Mouse (Mus musculus) CH12.LX (cell line): ENCODE measurements around the gene Sf3a3. TPM values are rescaled to one million over a fixed set of nuclear protein-coding genes. Genes with fewer than 3 reads are reported as not detected.

Source experiments
- DNase-seq: peaks from one replicate; pipeline ENCODE4 v3.0.0-alpha.2; 2013; ENCODE audit errors: extremely low read depth
- H3K27ac ChIP-seq: 2 replicates; pipeline ENCODE4 v1.5.1; 2012; ENCODE audit warnings: low read depth, mild to moderate bottlenecking, control low read depth, moderate library complexity; ENCODE audit not compliant: insufficient read depth
- H3K27me3 ChIP-seq: replicated peaks from 2 replicates; pipeline ENCODE3; 2012; ENCODE audit warnings: inconsistent platforms
- H3K36me3 ChIP-seq, 2 experiments: replicated peaks in 1 of 2; 2 replicates each; pipeline versions ENCODE3 to v1.6.1; 2012; ENCODE audit warnings: inconsistent platforms in 1 of 2, low read length in 1 of 2, mild to moderate bottlenecking in 1 of 2, mixed read lengths in 1 of 2, moderate library complexity in 1 of 2; ENCODE audit not compliant: control insufficient read depth in 1 of 2, insufficient read depth in 1 of 2
- H3K4me1 ChIP-seq, 2 experiments: 2 replicates each; pipeline ENCODE4 v1.6.1; 2012; ENCODE audit warnings: inconsistent platforms in 1 of 2, moderate library complexity in 1 of 2; ENCODE audit not compliant: insufficient read depth in 2 of 2, control insufficient read depth in 1 of 2
- H3K4me2 ChIP-seq: 2 replicates; pipeline ENCODE4 v1.6.1; 2012; ENCODE audit warnings: low read depth, mild to moderate bottlenecking, control low read depth; ENCODE audit not compliant: poor library complexity, insufficient read depth, severe bottlenecking
- H3K4me3 ChIP-seq, 3 experiments: fragments of 150-350 bp in 1 of 3; sonication (generic) in 1 of 3; replicated peaks in 1 of 3; 2 replicates each; pipeline versions ENCODE3 to v1.5.1; 2011 to 2012; ENCODE audit warnings: low read depth in 2 of 3, low read length in 2 of 3, mild to moderate bottlenecking in 2 of 3, moderate library complexity in 2 of 3, control low read depth in 1 of 3, improper control_type of control experiment in 1 of 3, inconsistent platforms in 1 of 3, mixed read lengths in 1 of 3; ENCODE audit not compliant: poor library complexity in 1 of 3
- H3K79me2 ChIP-seq: replicated peaks from 2 replicates; pipeline ENCODE4 v1.6.1; 2012; ENCODE audit warnings: mild to moderate bottlenecking, moderate library complexity; ENCODE audit not compliant: control insufficient read depth, poor library complexity, insufficient read depth, severe bottlenecking; ENCODE audit errors: extremely low read depth
- H3K9ac ChIP-seq: 2 replicates; pipeline ENCODE4 v1.6.1; 2012; ENCODE audit warnings: low read depth, mild to moderate bottlenecking, control low read depth, moderate library complexity; ENCODE audit not compliant: insufficient read depth
- H3K9me3 ChIP-seq: replicated peaks from 2 replicates; pipeline ENCODE3; 2012; ENCODE audit warnings: low read length, inconsistent platforms, mixed read lengths
- BHLHE40 ChIP-seq: IDR thresholded peaks from 2 replicates; pipeline ENCODE4 v1.6.1; 2011; ENCODE audit warnings: mild to moderate bottlenecking, low read depth, low read length, improper control_type of control experiment
- CHD1 ChIP-seq: IDR thresholded peaks from 2 replicates; pipeline ENCODE4 v1.6.1; 2012; ENCODE audit warnings: low read depth, low read length, improper control_type of control experiment, inconsistent platforms
- CHD2 ChIP-seq: IDR thresholded peaks from 2 replicates; pipeline ENCODE4 v1.6.1; 2011; ENCODE audit warnings: low read length, improper control_type of control experiment
- CTCF ChIP-seq, 2 experiments: IDR thresholded peaks in 1 of 2; conservative IDR thresholded peaks in 1 of 2; 2 replicates each; pipeline ENCODE4 v1.5.1; 2011 to 2012; ENCODE audit warnings: low read depth in 2 of 2, low read length in 2 of 2, improper control_type of control experiment in 1 of 2, inconsistent platforms in 1 of 2, mild to moderate bottlenecking in 1 of 2, moderate library complexity in 1 of 2
- E2F4 ChIP-seq: IDR thresholded peaks from 2 replicates; pipeline ENCODE4 v1.6.1; 2011; ENCODE audit warnings: low read depth, low read length, improper control_type of control experiment; ENCODE audit not compliant: insufficient replicate concordance
- ELF1 ChIP-seq: IDR thresholded peaks from 2 replicates; pipeline ENCODE4 v1.6.1; 2014; ENCODE audit warnings: low read depth, mild to moderate bottlenecking, inconsistent platforms, low read length, improper control_type of control experiment
- EP300 ChIP-seq: IDR thresholded peaks from 2 replicates; pipeline ENCODE4 v1.6.1; 2011; ENCODE audit warnings: low read length, improper control_type of control experiment
- ETS1 ChIP-seq: conservative IDR thresholded peaks from 2 replicates; pipeline ENCODE4 v1.6.1; 2012; ENCODE audit warnings: low read depth, mild to moderate bottlenecking, inconsistent platforms, low read length, improper control_type of control experiment, moderate library complexity
- GABPA ChIP-seq: IDR thresholded peaks from 2 replicates; pipeline ENCODE4 v1.6.1; 2012; ENCODE audit warnings: low read depth, low read length, improper control_type of control experiment, inconsistent platforms; ENCODE audit not compliant: insufficient replicate concordance
- HCFC1 ChIP-seq: IDR thresholded peaks from 2 replicates; pipeline ENCODE4 v1.6.1; 2012; ENCODE audit warnings: low read depth, mild to moderate bottlenecking, inconsistent platforms, low read length, improper control_type of control experiment
- IRF4 ChIP-seq: IDR thresholded peaks from 2 replicates; pipeline ENCODE4 v1.6.1; 2014; ENCODE audit warnings: low read depth, mild to moderate bottlenecking, inconsistent platforms, low read length, improper control_type of control experiment
- JUN ChIP-seq: IDR thresholded peaks from 2 replicates; pipeline ENCODE4 v1.6.1; 2011; ENCODE audit warnings: low read depth, mild to moderate bottlenecking, low read length, improper control_type of control experiment, moderate library complexity; ENCODE audit not compliant: insufficient read depth
- JUND ChIP-seq: conservative IDR thresholded peaks from 2 replicates; pipeline ENCODE4 v1.6.1; 2011; ENCODE audit warnings: low read depth, low read length, improper control_type of control experiment
- MAFK ChIP-seq: IDR thresholded peaks from 2 replicates; pipeline ENCODE4 v1.6.1; 2011; ENCODE audit warnings: low read length, improper control_type of control experiment; ENCODE audit not compliant: insufficient replicate concordance
- MAX ChIP-seq: IDR thresholded peaks from 2 replicates; pipeline ENCODE4 v1.6.1; 2011; ENCODE audit warnings: low read length, improper control_type of control experiment
- MAZ ChIP-seq: IDR thresholded peaks from 2 replicates; pipeline ENCODE4 v1.6.1; 2012; ENCODE audit warnings: low read depth, mild to moderate bottlenecking, inconsistent platforms, low read length, improper control_type of control experiment, moderate library complexity
- MEF2A ChIP-seq: IDR thresholded peaks from 2 replicates; pipeline ENCODE4 v1.6.1; 2014; ENCODE audit warnings: low read depth, mild to moderate bottlenecking, inconsistent platforms, low read length, improper control_type of control experiment, borderline replicate concordance
- MXI1 ChIP-seq: IDR thresholded peaks from 2 replicates; pipeline ENCODE4 v1.6.1; 2011; ENCODE audit warnings: mild to moderate bottlenecking, low read depth, low read length, improper control_type of control experiment
- MYC ChIP-seq: IDR thresholded peaks from 2 replicates; pipeline ENCODE4 v1.6.1; 2011; ENCODE audit warnings: low read depth, mild to moderate bottlenecking, improper control_type of control experiment, low read length
- NELFE ChIP-seq: IDR thresholded peaks from 2 replicates; pipeline ENCODE4 v1.6.1; 2011; ENCODE audit warnings: low read depth, low read length, improper control_type of control experiment
- NRF1 ChIP-seq: IDR thresholded peaks from 2 replicates; pipeline ENCODE4 v1.6.1; 2014; ENCODE audit warnings: low read depth, mild to moderate bottlenecking, inconsistent platforms, low read length, improper control_type of control experiment, moderate library complexity
- PAX5 ChIP-seq: IDR thresholded peaks from 2 replicates; pipeline ENCODE4 v1.6.1; 2012; ENCODE audit warnings: low read length, inconsistent platforms, mixed read lengths
- POLR2A ChIP-seq: IDR thresholded peaks from 2 replicates; pipeline ENCODE4 v1.6.1; 2011; ENCODE audit warnings: low read depth, mild to moderate bottlenecking, improper control_type of control experiment, low read length
- POLR2AphosphoS2 ChIP-seq: IDR thresholded peaks from 2 replicates; pipeline ENCODE4 v1.6.1; 2011; ENCODE audit warnings: low read depth, low read length, improper control_type of control experiment
- RAD21 ChIP-seq: IDR thresholded peaks from 2 replicates; pipeline ENCODE4 v1.6.1; 2011; ENCODE audit warnings: low read depth, mild to moderate bottlenecking, low read length, improper control_type of control experiment, moderate library complexity
- RCOR1 ChIP-seq: conservative IDR thresholded peaks from 2 replicates; pipeline ENCODE4 v1.6.1; 2012; ENCODE audit warnings: low read depth, mild to moderate bottlenecking, inconsistent platforms, low read length, improper control_type of control experiment
- SIN3A ChIP-seq: IDR thresholded peaks from 2 replicates; pipeline ENCODE4 v1.6.1; 2012; ENCODE audit warnings: low read length, improper control_type of control experiment, inconsistent platforms
- SMC3 ChIP-seq: IDR thresholded peaks from 2 replicates; pipeline ENCODE4 v1.6.1; 2011; ENCODE audit warnings: low read depth, low read length, improper control_type of control experiment
- TBP ChIP-seq: conservative IDR thresholded peaks from 2 replicates; pipeline ENCODE4 v1.6.1; 2011; ENCODE audit warnings: low read depth, low read length, improper control_type of control experiment
- TCF12 ChIP-seq: IDR thresholded peaks from 2 replicates; pipeline ENCODE4 v1.6.1; 2014; ENCODE audit warnings: low read depth, mild to moderate bottlenecking, inconsistent platforms, low read length, improper control_type of control experiment
- UBTF ChIP-seq: IDR thresholded peaks from 2 replicates; pipeline ENCODE4 v1.6.1; 2012; ENCODE audit warnings: low read depth, mild to moderate bottlenecking, inconsistent platforms, low read length, improper control_type of control experiment, moderate library complexity
- USF1 ChIP-seq: IDR thresholded peaks from 2 replicates; pipeline ENCODE4 v1.6.1; 2014; ENCODE audit warnings: low read depth, mild to moderate bottlenecking, inconsistent platforms, low read length, improper control_type of control experiment
- USF2 ChIP-seq: conservative IDR thresholded peaks from 2 replicates; pipeline ENCODE4 v1.6.1; 2011; ENCODE audit warnings: low read depth, low read length, improper control_type of control experiment
- ZC3H11A ChIP-seq: IDR thresholded peaks from 2 replicates; pipeline ENCODE4 v1.6.1; 2012; ENCODE audit warnings: low read depth, mild to moderate bottlenecking, inconsistent platforms, low read length, improper control_type of control experiment
- ZKSCAN1 ChIP-seq: IDR thresholded peaks from 2 replicates; pipeline ENCODE4 v1.6.1; 2012; ENCODE audit warnings: low read depth, inconsistent platforms, low read length, improper control_type of control experiment, borderline replicate concordance
- ZMIZ1 ChIP-seq: IDR thresholded peaks from 2 replicates; pipeline ENCODE4 v1.6.1; 2012; ENCODE audit warnings: low read depth, mild to moderate bottlenecking, inconsistent platforms, low read length, improper control_type of control experiment
- ZNF384 ChIP-seq: IDR thresholded peaks from 2 replicates; pipeline ENCODE4 v1.6.1; 2012; ENCODE audit warnings: low read depth, low read length, improper control_type of control experiment, inconsistent platforms
- dilution Hi-C: fragments of 300-500 bp; cut with MboI; formaldehyde crosslinking; loops from 2 replicates; pipeline ENCODE4 v1.14.3; 2020; ENCODE audit warnings: low sequenced_read_pairs; ENCODE audit not compliant: extremely low pct_unique_long_range_greater_than_20kb, extremely low pct_ligation_motif_present
- in situ Hi-C: fragments of 300-500 bp; cut with MboI; formaldehyde crosslinking; loops from 3 replicates; pipeline ENCODE4 v1.14.3; 2019; ENCODE audit warnings: low sequenced_read_pairs, low pct_ligation_motif_present, low pct_unique_long_range_greater_than_20kb, mixed read lengths
- polyA plus RNA-seq: library from polyadenylated mRNA; unstranded; fragments of >175 nt; gene quantifications from 2 replicates; pipeline ENCODE4 v1.2.1, GENCODE M21; 2012; ENCODE audit warnings: low read depth; ENCODE audit not compliant: insufficient read length
- total RNA-seq, 2 experiments: library from RNA; depleted of rRNA; stranded (reverse); fragments of 300-350 nt in 1 of 2; fragments of >200 nt in 1 of 2; gene quantifications; 2 replicates each; pipeline ENCODE4 v1.2.3; 2012 to 2014

Sf3a3 gene
- total and polyA plus RNA-seq, 3 experiments: 100 to 134 (median 122) TPM

DNA sequence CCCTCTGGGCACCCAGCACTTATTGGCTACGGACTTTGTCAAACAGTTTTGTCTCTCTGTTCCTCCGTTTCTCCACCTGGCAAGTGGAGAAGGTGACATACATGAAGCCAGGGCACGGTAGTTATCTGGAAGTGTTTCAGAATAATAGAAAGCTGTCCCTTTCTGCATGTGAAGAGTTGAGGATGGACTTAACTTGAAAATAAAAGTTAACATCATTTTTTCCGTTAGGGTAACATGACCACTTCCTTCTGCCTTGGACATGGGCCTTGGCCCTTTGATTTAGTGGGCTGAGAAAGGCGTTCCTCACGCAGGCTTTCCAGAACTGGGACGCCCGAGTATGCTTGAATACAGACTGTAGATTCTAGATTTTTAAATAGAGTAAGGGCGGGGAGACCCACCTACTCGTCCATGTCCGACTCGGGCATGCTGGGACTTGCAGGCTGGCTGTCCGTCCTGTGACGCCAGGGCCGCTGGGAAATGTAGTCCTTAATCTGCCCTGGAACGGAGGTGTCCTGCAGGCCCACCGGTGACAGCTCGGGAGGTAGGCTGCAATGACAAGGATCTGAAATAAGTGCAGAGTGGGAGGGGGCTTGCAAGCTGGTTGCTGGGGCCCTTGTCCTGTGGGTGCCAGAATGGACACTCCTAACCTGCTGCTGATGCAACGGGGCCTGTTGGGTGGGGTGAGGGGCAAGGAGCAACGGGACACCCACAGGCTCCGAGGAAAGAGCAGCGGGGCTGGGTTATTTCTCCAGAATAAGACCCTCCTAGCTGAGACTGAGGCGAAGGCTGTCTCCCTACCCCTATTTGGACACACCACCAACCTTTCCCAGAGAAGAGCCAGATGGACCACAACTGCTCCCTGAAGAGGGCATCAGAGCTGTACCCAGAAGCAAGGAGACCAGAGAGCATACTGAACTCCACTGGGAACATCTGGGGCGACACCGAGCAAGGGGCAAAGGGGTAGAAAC, 27.1 kb downstream of the Sf3a3 start, which contains the start of gene Inpp5b:
TSS of gene Inpp5b (plus strand) at position 475 of the 968 bp plus-strand sequence.
- dilution Hi-C loops: no loop called here
- peak; percentile 44; the same call in 1 of the 2 replicates for TF ChIP-seq ELF1
- no peak; the same call in none of the 2 replicates for TF ChIP-seq RAD21
- peak; percentile 14; the same call in 1 of the 2 replicates for TF ChIP-seq IRF4
- no peak; the same call in 1 of the 2 replicates for TF ChIP-seq GABPA
- peak in 1 of 2 experiments; percentile 17; a peak in 1 of 4 replicates for TF ChIP-seq CTCF (conservative IDR thresholded peaks at IDR 0.05 in 1 of 2, IDR thresholded peaks at IDR 0.05 in 1 of 2; ENCODE audit: low read depth in 2 of 2, low read length in 2 of 2)
- TF ChIP-seq MAZ: no peak; the same call in 1 of the 2 replicates
- TF ChIP-seq MYC: no peak
- no peak for TF ChIP-seq POLR2AphosphoS2
- no peak for TF ChIP-seq USF1
- no peak for TF ChIP-seq ZC3H11A
- no peak for TF ChIP-seq RCOR1
- 0 out of 2 replicates have a peak, but pooled peaks have one; percentile 39 for TF ChIP-seq UBTF
- TF ChIP-seq ETS1: no peak; the same call in 1 of the 2 replicates
- TF ChIP-seq MXI1: no peak; the same call in 1 of the 2 replicates
- no peak for TF ChIP-seq ZKSCAN1
- TF ChIP-seq JUND: peak; percentile 78
- no peak for TF ChIP-seq NRF1
- TF ChIP-seq MAFK: no peak
- 0 out of 2 replicates have a peak, but pooled peaks have one; percentile 22 for TF ChIP-seq ZMIZ1
- TF ChIP-seq EP300: peak; percentile 57
- TF ChIP-seq TBP: peak; percentile 61
- TF ChIP-seq PAX5: no peak
- TF ChIP-seq HCFC1: peak; percentile 97
- peak; percentile 41; the same call in 1 of the 2 replicates for TF ChIP-seq TCF12
- TF ChIP-seq SMC3: no peak
- peak; percentile 74 for TF ChIP-seq CHD2
- TF ChIP-seq POLR2A: peak; percentile 69
- TF ChIP-seq NELFE: no peak; the same call in 1 of the 2 replicates
- peak; percentile 96 for TF ChIP-seq CHD1
- TF ChIP-seq E2F4: no peak
- TF ChIP-seq JUN: peak; percentile 84
- peak; percentile 71; the same call in 1 of the 2 replicates for TF ChIP-seq MEF2A
- TF ChIP-seq ZNF384: no peak
- no peak for TF ChIP-seq BHLHE40
- peak; percentile 70 for TF ChIP-seq SIN3A
- TF ChIP-seq USF2: no peak
- TF ChIP-seq MAX: no peak

More for the DNA sequence above, 27.1 kb downstream of the Sf3a3 start, which contains the start of gene Inpp5b:
- Histone ChIP-seq H3K27me3 (no peaks in the 10 kb centered on the region), H3K9me3 (no peaks in the 10 kb centered on the region), H3K36me3 (peaks cover 19 to 39% of the 10 kb centered on the region in 2 experiments), H3K9ac (peak within 1 kb of the TSS; percentile 68), H3K4me1 (peaks cover 26 to 67% of the 10 kb centered on the region in 2 experiments), H3K27ac (peak within 1 kb of the TSS; percentile 69), H3K4me2 (peak within 1 kb of the TSS; percentile 72), H3K79me2 (peaks cover 4% of the 10 kb centered on the region; the same call in 1 of the 2 replicates), H3K4me3 (peak within 1 kb of the TSS; percentile 75 to 94 (median 80))
- peak; percentile 84 for DNase-seq
- in situ Hi-C loops: no loop called here
